Mouse (Mus musculus): Measurements from ENCODE around the gene Mrpl46.

GRCm38 (mm10) chr7:78827749-78828362 is 44.5 kb upstream of the Mrpl46 start:
- TF ChIP-seq CTCF (IDR thresholded peaks at IDR 0.05; ENCODE audit: extremely low read depth, insufficient read depth, insufficient read length, insufficient replicate concordance) = no peak
- TF ChIP-seq POLR2A (IDR thresholded peaks at IDR 0.05; ENCODE audit: low read depth, low read length) = no peak

All from spleen, adult 2 months (tissue).